Mouse (Mus musculus) right cerebral cortex, postnatal 4 days (tissue): ENCODE measurements around the gene Spink2.
"Not testable (repeated sequence)": the region's sequence is repeated elsewhere in the genome, so short reads cannot be mapped to it uniquely, and the experiment has no call there.

Experiments
- DNase-seq: peaks from one replicate; pipeline ENCODE4 v3.0.0-alpha.2; 2022

Gene Spink2

DNA sequence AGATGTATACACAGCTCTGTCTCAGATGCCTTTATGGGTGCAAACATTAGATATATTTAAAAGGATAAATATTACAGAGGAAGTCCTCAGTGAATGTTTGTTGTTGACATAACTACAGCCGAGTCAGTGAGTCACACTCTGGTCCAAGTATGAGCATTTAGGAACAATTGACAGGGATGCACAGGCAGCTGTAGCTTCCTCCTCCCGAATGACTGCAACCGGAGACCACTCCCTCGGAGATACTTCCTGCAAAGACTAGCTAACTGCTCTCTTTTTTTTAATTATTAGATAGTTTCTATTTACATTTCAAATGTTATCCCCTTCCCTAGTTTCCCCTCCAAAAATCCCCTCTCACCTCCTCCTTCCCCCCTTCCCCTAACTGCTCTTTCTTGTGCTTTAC is 18.0 kb downstream of the Spink2 start:
- no peak for DNase-seq

DNA sequence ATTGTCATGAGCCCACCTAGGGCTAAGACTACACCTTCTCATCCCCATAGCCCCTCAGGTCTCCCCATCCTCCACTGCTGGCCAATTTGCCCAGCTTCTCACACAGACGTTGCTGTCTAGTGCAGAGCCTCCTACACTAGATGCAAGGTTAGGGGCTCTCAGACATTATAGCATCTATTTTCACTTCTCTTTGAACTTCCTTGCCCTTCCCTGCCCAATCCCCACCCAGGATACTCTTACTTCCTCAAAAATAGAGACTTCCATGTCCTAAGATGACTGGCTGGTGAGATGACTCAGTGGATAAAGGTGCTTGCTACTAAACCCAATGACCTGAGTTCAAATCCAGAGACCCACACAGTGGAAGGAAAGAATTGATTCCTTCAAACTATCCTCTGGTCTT is 19.6 kb downstream of the Spink2 start:
- DNase-seq: no peak

DNA sequence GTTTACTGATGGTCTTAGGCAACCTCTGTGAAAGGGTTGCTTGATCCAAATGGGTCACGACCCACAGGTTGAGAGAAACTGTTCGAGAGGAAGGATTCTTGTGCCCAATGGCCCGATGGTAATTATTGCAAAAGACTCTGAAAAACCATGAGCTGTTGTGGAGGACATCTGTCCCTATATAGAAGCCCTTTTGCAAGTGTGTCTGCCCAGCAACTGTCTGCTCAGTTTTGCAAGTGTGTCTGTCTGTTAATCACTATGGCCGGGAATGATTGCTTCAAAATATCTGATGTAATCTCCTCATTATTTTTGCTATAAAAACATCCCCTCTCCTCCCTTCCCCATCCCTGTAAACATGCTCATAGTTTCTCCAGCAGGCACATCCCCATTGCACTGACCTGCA is 20.2 kb downstream of the Spink2 start:
- DNase-seq: no peak

DNA sequence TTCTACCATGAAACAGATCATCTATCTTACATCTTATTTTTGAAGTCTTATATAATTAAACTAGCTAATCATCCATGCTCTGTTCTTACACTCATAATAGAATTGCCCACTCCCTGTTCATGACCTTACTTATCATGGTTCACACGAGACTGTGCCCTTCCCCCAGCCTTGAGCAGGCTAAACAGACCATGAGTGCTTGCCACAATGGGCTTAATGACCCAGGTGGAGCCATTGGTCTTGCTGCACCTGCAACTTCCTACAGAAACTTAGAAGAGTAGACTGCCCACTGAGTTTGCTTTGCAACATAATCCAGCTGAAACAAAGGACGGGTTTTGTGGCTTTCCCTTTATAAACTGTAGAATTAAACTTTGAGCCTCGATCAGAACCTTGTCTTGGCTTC is 22.5 kb downstream of the Spink2 start:
- DNase-seq: no peak

DNA sequence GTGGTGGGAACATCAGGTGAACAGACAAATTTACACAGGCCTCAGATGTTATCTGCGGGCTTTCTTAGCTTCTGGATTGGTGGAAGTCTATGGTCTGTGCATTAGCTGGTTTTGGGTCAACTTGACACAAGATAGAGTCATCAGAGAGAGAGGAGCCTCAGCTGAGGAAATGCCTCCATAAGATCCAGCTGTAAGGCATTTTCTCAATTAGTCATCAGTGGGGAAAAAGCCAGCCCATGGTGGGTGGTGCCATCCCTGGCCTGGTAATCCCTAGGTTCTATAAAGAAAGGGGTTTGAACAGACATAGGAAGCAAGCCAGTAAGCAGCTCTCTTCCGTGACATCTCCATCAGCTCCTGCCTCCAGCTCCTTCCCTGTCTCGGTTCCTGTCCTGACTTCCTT is 25.9 kb downstream of the Spink2 start:
- DNase-seq: no peak

DNA sequence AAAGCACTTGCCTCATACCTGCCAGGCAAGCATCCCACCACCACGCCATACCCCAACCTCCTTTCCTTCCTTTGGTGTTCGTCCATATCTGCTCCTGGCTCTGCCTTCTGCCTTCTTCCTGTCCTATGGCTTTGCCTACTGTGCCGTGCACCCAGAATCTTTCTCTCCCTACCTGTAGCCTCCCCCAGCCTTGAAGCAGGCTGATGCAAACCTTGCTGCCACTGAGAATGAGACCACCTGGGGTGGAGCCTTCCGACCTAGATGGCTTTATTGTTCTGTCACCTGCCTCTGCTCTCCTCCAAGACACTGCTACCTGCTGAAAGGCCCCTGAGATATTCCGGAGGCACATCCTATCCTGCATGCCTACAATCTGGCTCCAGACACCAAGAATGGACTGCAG is 27.4 kb downstream of the Spink2 start:
- DNase-seq: not testable (repeated sequence)

DNA sequence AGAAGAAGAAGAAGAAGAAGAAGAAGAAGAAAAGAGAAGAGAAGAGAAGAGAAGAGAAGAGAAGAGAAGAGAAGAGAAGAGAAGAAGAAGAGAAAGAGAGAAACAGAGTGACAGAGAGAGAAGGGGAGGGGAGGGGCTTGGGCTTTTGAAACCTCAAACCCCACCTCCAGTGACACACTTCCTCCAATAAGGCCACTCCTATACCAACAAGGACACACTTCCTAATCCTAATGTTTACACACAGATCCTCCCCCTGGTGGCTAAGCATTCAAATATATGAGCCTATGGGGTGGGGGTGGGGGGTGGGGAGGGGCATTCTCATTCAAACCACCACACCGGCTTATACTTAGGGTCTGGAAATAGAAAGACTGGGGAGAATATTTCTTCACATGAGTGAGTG is 27.9 kb downstream of the Spink2 start:
- no peak for DNase-seq

DNA sequence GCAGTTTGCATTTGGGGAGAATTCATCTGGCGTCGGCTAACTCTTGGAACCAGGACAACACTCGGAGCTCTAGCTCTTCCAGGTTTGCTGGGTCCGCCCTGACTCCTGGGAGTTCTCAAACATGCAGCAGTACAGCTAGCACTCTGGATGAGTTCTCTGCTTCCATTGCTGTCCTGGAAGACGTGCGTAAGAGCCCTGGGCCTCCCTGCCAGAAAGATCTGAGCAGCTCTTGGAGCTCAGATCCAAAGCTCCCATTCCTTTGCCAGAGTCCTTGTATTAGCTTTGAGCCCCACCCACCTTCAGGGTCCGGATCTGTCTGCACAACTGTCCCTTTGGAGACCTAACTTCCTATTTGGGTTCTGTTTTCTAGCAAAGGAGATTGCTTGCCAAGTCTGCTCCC is 29.8 kb downstream of the Spink2 start:
- no peak for DNase-seq

DNA sequence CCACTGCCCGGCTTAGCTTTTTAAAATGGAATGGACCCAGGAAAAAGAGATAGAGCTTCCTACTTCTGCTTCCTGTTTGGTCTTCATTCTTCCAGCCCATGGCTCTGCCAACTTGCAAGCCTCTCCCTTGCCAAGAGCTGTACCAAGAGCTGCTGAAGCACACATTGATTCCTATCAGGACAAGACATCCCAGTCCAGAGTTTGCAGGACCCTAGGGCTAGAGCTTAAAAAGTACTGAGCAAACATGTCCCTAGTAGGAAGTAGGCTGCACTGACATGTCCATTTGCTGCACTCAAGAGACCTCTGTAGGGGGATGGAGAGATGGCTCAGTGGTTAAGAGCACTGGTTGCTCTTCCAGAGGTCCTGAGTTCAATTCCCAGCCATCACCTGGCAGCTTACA is 32.3 kb downstream of the Spink2 start:
- no peak for DNase-seq

DNA sequence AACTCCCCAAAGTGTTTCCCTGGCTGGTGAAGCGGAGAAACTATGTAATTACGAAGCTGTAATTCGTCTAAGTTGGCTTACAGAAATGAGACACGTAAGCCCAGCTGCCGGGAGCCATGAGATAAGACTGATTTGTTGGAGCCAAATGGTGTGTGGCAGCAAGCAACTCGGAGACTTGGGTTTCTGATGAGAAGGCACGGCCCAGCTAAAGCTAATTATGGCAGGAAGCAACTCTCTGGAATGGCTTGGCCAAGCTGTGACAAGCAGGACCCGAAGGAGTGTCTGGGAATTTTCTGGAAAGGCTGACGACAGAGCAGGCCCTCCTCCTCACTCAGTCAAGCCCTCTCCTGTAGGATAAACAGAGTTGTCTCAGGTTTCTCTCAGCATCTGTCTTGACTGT is 33.3 kb downstream of the Spink2 start:
- no peak for DNase-seq

DNA sequence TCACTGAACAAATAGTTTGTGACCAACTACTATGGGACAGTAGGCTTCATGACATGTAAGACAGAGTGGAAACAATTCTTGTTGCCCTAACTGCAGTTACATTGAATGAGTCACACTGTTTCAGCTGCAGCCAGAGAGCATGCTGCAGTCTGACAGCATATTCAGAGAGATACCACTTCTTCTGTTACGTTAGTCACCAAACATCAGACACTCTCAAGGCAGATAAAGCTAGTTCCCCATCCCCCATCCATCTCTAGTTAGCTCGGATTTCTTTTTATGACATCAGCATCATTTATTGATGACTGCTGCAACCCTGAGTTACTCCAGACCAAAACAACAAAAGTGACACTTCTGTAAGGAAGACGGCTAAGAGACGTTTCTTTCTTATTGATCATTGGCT is 36.5 kb downstream of the Spink2 start:
- no peak for DNase-seq

DNA sequence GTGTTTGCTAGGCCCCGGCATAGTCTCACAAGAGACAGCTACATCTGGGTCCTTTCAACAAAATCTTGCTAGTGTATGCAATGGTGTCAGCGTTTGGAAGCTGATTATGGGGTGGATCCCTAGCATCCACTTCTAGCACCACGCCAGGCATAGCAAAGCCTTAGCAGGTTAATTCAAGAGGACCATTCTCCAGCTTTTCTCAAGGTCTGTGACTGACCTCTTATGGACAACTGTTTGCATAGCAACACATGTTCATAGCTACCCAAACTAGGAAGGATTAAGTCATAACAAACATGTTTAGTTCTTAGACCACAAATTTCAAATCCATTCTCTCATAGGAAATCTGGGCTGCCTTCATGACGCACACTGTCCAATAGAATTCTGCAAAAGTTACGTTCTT is 40.7 kb downstream of the Spink2 start:
- DNase-seq: no peak

DNA sequence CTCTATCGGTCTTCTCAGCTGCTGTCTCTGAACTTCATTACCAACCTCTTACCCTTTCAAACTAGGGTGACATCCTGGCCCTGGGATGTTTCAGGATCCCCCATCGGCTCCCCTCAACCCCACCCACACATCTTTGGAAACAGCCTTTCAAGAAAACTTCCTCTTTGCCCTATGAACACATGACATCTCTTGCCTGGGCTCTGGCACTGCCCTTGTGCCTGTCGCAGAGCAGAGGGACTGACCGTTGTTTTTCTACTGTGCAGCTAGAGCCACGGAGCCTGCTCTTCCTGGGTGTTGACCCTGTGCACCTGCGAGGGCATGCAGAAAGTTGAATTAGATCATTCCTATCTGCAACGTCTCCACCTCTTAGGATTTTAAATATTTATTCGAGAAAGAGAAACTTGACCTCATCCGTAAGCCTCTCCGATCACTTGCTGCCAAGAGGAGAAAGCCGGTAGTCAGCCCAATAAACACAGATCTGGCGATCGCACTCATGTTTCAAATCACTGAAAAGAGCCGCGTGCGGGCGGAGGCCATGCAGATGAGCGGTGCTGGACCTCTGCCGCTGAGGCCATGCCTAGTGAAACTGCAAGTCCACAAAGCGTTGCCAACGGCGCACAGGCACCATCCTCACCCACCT is 43.8 kb downstream of the Spink2 start:
- DNase-seq: no peak

DNA sequence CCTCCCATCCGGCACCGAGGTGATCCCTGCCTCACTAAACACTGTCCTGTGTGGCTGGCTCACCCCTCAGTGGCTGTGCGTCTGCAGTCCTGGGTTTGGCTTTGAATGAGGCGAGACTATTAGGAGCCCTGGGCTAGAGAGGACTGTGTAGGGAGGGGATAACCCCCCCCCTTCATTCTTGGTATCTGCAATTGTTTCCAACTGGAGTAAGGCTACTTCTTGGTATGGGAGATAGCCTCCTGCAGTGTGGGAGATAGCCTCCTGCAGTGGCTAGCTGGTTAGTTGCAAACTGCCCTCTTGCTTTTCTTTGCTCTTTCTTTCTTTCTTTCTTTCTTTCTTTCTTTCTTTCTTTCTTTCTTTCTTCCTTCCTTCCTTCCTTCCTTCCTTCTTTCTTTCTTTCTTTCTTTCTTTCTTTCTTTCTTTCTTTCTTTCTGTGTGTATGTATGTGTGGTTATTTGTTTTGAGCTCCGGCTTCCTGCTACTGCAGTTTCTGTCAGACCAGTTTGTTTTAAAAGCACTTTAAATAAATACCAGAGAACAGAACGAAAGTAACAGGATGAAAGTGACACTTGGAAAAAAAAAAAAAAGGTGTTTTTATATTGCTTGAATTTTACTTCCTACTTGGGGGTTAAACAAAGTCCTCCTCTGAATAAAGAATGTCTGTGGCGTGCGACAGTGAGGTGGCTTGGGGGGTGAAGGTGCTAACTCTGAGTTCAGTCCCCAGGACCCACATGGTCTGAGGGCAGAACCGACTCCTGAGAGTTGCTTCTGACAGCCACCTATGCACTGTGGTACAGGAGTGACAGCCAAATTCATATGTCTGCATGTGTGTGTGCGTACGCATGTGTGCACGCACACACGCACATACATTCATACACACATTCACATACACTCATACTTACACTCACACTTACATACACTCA is 45.3 kb downstream of the Spink2 start:
- DNase-seq: no peak

DNA sequence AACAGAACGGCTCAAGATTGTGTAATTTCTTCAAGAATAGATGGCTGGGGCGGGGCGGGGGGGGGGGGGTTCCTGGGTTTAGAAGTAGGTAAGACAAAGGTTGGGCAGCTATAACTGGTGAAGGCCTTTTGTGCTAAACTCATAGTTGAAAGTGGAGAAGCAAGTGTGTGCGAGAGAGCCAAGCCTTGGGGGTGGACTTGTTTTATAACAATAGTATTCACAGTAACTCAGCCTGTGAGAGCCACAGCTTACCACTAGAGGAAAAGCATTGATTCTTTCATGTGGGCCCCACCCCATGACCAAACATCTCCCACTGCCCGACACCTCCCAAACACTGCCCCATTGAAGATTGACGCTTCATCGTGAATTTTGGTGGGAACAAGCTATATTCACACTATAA is 47.7 kb downstream of the Spink2 start:
- DNase-seq: no peak

DNA sequence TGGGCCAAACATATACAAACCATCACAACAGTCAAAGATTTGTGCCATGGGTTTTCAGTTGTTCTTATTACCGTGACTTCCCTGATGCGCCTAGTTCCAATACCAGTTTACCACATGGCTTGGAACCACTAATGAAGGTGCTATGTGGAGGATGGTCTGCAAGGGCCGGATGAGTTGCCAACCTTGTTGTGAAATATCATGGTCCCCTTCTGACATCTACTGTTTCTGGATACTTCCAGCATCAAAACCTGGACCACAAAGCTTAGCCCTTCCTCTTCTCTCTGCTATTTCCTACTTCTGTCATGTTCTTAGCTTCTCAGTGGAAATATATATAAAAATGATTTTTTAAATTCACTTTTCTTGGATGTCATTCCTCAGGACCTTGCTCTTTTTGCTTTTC is 48.7 kb downstream of the Spink2 start:
- DNase-seq: no peak

DNA sequence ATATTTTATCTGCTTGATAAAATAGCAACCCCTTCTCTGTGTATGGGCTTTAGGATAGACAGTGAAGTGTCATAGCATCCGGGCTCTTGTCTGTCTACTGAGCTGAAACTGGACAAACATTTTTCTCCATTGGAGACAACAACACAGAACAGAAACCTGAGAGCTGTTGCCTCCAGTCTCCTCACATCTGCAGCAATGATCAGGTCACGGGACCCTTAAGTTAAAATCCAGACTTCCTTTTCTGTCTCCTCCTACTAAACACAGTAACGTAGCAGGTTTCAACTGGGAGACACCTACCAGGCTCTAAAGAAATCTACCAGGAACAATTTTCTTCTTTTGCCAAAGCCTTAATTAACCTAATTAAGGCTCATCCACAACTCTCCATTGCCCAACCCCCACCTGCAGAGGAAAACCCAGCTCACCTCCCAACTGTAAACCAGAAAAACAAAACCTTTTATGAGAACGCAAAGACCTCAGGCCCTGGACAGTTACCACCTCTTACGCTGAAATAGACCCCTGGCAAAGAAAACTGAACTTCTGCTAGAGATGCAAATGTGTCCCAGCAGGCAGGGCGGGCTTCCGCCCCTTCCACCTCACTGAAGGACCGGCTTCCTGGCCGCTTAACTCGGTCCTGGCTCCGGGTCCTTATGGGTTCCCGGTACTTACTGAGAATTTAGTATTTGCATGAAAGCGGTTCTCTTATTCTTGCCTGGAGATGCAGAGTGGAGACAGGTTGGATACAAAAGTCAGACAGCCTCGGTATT is 53.3 kb downstream of the Spink2 start:
- DNase-seq: no peak

DNA sequence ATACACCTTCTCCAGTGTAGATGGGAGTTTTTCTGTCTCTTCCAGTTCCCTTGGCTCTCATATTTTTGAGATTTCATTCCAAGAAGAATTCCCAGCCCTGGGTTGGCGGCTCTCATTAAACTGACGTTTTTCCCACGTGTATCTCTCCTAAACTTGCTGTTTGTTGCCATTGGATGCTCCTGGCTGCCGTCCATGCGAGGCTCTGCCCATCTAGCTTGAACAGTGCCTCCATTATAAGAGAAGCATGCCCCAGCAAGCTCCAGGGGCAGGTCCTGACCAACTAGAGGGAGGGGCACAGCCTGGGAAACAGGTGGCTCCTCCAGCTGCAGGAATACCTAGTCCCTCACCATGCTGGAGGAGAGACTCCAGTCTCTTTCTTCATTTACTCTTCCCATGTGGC is 54.3 kb downstream of the Spink2 start:
- DNase-seq: peak; percentile 16

DNA sequence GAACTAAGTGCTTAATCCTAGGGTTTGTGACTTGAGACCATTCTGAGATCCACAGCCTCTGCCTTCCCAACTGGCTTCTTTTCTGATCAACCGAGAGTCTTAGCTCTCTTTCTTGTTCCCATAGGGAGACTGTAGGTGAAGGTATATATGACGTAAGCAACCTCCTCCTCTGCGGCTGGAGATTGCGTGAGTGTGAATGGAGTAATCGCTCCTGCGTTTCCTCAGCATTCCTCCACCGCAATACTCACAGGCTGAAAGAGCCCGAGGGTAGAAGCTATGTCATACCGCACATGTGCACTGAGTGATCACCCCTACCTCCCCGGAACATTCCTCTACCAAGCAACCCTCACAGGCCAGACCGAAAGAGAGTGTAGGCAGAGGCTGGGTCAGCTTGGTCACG is 55.7 kb downstream of the Spink2 start:
- DNase-seq: no peak
